Mouse (Mus musculus): ENCODE data around the gene Bcl2. TPM values are rescaled to one million over a fixed set of nuclear protein-coding genes. Genes with fewer than 3 reads are reported as not detected.

The Bcl2 gene
- polyA plus RNA-seq, 1 experiment from 2014 or later = 18.1 TPM

DNA sequence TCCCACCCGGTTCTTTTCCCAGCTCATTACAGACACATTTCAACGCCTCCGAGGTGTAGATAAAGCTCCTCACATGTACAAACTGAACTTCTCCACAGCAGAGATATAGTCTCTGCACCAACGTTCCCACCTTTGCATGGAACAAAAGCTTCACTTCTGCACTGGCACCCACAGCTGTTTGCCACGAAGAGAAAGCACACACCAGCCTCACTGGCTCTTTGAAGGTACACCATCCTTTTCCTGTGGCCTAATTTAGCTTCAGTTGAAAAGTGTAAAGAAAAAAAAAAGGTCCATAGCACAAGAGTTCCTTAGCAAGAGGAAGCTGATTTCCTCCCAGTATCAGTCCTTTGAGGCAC is 25.9 kb downstream of the Bcl2 start:
- Histone ChIP-seq H3K27me3 (no peaks in the 10 kb centered on the region), H3K4me1 (no peaks in the 10 kb centered on the region), H3K9me3 (no peaks in the 10 kb centered on the region), H3K4me2 (replicated peaks) (no peak overlapping the region), H3K36me3 (no peaks in the 10 kb centered on the region), H3K9ac (no peak overlapping the region), H3K27ac (no peak overlapping the region), H3K4me3 (no peak overlapping the region)
- ATAC-seq (ENCODE audit: insufficient number of reproducible peaks, insufficient read depth, low FRiP score, low TSS enrichment) = no peak
- 85% methylated on average over 5 of the region's 5 CpGs for WGBS

DNA sequence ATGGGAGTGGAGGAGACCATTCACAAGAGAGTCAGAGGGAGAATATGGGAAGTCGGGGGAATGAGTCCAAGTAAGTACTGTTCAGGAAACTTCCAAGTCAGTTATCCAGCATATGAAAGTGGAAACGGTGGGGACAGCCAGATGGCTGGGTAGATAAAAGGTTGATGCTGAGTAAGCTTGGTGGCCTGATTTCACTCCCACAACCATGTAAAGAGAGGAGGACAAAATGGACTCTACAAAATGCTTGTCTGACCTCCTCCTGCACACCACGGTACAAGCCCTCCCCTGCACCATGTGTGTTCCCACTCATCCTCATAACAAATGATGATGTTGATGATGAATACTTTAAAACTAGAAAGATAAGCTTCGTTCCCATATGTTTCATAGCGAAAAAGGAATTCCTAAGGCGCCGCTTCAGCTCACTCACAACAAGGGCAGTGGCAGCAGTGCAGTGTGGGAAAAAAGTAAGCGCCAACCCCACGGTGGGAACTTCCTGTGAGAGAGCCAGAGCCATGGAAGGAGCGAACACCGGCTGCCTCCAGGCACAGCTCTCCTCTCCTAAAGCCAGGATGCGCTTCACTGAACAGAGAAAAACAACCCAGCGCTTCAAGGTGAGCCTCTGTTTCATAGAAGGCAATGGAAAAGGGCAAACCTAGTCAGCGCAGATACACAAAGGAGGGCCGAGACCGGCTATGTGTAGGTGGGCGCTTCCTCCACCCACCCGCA is 26.5 kb downstream of the Bcl2 start:
- 83% methylated on average over 18 of the region's 18 CpGs for WGBS
- ATAC-seq (ENCODE audit: insufficient number of reproducible peaks, insufficient read depth, low FRiP score, low TSS enrichment) = no peak

DNA sequence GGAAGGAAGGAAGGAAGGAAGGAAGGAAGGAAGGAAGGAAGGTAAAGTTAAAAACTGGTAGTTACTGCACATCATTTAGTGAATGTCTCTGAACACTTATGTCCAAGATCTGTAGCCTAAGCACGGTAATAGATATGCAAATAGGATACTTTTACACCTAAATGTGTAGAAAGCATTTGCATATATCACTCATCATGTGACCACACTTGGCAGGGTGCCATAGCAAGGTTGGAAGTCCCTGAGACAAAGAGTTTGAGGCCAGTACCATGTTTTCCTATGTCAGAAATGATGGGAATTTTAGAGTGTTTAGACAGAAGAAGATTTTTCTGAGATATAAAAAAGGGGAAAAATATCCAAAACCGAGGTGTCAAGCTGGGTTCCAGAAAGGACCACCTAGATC is 28.4 kb downstream of the Bcl2 start:
- no peak overlapping the region for H3K4me3 ChIP-seq
- H3K9me3 ChIP-seq = no peaks in the 10 kb centered on the region
- WGBS = 87% methylated on average over 2 of the region's 2 CpGs
- no peak overlapping the region for H3K9ac ChIP-seq
- H3K4me2 ChIP-seq (replicated peaks) = no peak overlapping the region
- no peak overlapping the region for H3K27ac ChIP-seq
- H3K4me1 ChIP-seq = no peaks in the 10 kb centered on the region
- H3K36me3 ChIP-seq = no peaks in the 10 kb centered on the region
- ATAC-seq (ENCODE audit: insufficient number of reproducible peaks, insufficient read depth, low FRiP score, low TSS enrichment) = no peak
- H3K27me3 ChIP-seq = no peaks in the 10 kb centered on the region

More for the DNA sequence above, 26.5 kb downstream of the Bcl2 start:
- Histone ChIP-seq H3K27me3 (no peaks in the 10 kb centered on the region), H3K4me3 (no peak overlapping the region), H3K9me3 (no peaks in the 10 kb centered on the region), H3K27ac (no peak overlapping the region), H3K4me2 (replicated peaks) (no peak overlapping the region), H3K9ac (no peak overlapping the region), H3K36me3 (no peaks in the 10 kb centered on the region), H3K4me1 (no peaks in the 10 kb centered on the region)

DNA sequence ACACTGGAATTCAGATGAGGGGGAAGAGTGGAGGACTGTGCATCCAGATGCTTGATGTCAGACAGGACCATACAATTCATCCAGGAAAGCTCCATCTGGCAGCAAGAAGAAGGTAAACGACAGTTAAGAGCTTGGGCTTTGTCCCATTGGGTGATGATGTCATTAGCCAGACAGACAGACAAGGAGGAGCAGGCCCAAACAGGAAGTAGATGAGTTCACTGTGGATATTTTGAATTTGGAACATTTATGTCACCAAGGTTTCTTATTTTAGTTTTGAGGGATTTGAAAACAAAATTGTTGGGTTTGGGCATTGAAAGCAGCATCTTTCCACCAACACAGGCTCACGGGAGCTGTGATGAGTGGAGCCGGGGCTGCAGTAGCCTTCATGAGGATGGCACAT is 29.5 kb downstream of the Bcl2 start:
- H3K9ac ChIP-seq = no peak overlapping the region
- H3K36me3 ChIP-seq = no peaks in the 10 kb centered on the region
- no peaks in the 10 kb centered on the region for H3K27me3 ChIP-seq
- H3K4me3 ChIP-seq = no peak overlapping the region
- WGBS = 72% methylated on average over 3 of the region's 3 CpGs
- no peak overlapping the region for H3K27ac ChIP-seq
- H3K9me3 ChIP-seq = no peaks in the 10 kb centered on the region
- no peak overlapping the region for H3K4me2 ChIP-seq (replicated peaks)
- no peaks in the 10 kb centered on the region for H3K4me1 ChIP-seq
- ATAC-seq (ENCODE audit: insufficient number of reproducible peaks, insufficient read depth, low FRiP score, low TSS enrichment) = no peak

DNA sequence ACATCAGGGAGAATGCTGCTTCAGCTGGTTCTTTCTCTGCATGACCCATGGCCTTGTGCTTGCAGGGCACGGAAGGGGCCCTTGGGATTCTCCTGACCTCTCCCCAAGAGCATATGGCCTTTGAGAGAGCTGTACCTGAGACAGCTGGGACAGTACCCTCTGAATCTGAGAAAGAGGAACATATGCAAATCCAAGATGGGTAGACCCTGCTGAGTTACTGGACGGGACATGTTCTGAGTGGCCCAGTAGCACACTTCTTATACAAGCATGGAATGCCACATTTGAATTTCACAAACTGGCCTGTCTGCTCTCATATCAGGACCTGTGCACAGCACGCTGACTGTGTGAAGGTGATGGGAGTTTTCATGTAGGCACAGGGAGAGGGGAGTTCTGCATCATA is 31.2 kb downstream of the Bcl2 start:
- no peaks in the 10 kb centered on the region for H3K36me3 ChIP-seq
- no peak for ATAC-seq (ENCODE audit: insufficient number of reproducible peaks, insufficient read depth, low FRiP score, low TSS enrichment)
- H3K4me1 ChIP-seq = no peaks in the 10 kb centered on the region
- WGBS = 84% methylated on average over 3 of the region's 3 CpGs
- no peaks in the 10 kb centered on the region for H3K9me3 ChIP-seq
- no peak overlapping the region for H3K4me3 ChIP-seq
- H3K27ac ChIP-seq = no peak overlapping the region
- H3K4me2 ChIP-seq (replicated peaks) = no peak overlapping the region
- no peak overlapping the region for H3K9ac ChIP-seq
- H3K27me3 ChIP-seq = no peaks in the 10 kb centered on the region

DNA sequence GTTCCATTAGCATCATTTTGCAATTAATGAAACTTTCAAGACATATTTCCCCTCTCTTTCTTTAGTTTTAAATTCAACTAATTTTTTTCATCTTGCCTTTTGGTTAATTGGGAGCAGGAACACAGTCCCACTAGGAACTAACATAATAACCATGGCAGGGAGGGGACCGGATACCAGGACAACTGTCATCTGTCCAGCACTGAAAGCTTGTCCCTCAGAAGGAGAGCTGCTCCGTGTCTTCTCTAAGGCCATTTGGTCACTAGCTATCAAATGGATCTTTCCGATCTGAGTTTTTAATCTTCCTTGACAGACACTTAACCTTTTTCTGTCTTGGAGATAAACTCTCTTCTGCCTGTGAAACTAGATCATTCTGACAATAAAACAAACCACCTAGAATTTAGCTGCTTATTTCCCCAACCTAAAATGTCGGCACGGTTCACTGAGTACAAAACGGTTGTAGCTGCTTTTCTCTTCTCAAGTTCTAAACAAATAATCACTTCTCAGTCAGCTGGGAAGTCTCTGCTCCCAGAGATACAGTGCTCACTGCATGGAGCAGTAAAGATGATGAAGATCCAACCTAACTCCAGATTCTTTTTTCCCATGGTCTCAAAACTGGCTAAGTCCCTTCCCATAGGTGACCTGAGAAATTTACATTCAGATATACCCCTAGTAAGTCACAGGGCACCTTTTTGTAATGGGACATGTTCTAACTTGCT is 34.1 kb downstream of the Bcl2 start:
- 66% methylated on average over 6 of the region's 6 CpGs for WGBS
- no peaks in the 10 kb centered on the region for H3K4me1 ChIP-seq
- no peak overlapping the region for H3K9ac ChIP-seq
- no peak overlapping the region for H3K4me2 ChIP-seq (replicated peaks)
- no peaks in the 10 kb centered on the region for H3K36me3 ChIP-seq
- no peaks in the 10 kb centered on the region for H3K27me3 ChIP-seq
- no peak overlapping the region for H3K27ac ChIP-seq
- H3K9me3 ChIP-seq = no peaks in the 10 kb centered on the region
- H3K4me3 ChIP-seq = no peak overlapping the region
- no peak for ATAC-seq (ENCODE audit: insufficient number of reproducible peaks, insufficient read depth, low FRiP score, low TSS enrichment)

DNA sequence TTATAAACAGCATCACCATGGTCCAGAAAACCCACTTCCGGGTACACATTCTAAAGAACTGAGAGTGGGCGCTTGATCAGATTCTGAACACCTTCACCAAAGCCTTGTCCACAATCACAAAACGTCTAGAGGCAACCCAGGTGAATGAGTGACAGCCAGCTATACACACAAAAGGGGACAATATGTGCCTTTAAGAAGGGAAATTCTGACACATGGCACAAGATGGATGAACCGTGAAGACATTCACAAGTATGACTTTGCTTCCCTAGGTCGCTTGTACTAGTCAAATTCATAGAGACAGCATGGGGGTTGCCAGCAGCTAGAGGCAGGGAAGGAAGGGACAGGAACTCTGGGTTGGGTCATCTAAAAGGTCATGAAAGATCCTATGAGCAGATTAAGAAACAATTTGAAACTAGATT is 36.0 kb downstream of the Bcl2 start:
- Histone ChIP-seq H3K4me2 (replicated peaks) (no peak overlapping the region), H3K4me1 (no peaks in the 10 kb centered on the region), H3K27ac (no peak overlapping the region), H3K9me3 (no peaks in the 10 kb centered on the region), H3K4me3 (no peak overlapping the region), H3K36me3 (no peaks in the 10 kb centered on the region), H3K9ac (no peak overlapping the region), H3K27me3 (no peaks in the 10 kb centered on the region)
- 82% methylated on average over 5 of the region's 5 CpGs for WGBS
- no peak for ATAC-seq (ENCODE audit: insufficient number of reproducible peaks, insufficient read depth, low FRiP score, low TSS enrichment)

DNA sequence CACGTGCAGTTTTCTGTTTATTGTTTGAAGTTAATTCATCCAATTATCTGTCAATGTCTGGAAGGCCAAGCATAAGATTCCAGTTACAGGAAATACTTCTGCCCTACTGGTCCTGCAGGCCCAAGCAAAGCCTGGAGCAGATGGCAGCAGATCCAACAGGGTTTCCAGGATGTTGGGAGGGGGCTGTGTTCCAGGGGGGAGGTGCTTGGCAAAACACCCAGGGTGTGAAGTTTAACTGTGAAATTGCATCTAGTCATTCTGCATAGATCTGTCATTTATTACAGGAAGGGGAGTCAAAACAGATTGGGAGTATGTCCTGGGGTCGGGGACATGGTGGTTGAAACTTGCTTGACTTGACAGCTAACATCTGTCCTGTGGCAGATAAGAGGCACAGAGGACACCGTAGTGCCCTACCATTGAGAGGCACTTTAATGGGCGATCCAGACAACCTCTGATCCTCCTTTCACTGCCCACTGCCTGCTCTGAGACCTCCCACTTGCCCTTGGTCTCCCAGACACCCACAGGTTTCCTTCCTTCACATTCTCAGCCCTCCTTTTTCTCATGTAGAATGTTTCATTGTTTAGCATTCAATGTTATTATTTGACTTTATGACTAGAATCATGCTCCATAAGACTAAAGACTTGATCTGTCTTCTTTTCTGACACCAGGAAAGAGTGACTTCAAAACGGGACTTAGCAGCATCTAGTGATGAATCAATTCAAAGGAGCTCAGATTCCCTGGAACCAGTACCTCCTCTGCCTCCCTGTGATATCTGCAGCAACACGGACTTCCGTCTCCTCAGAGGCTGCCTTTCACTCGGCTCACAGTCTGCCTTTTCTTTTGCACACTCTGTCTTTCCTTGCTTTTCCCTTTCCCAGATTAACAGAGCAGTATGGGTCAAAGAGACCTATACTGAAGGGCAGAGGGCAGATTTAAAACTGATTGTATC is 47.7 kb downstream of the Bcl2 start:
- 67% methylated on average over 8 of the region's 8 CpGs for WGBS
- no peak overlapping the region for H3K9ac ChIP-seq

DNA sequence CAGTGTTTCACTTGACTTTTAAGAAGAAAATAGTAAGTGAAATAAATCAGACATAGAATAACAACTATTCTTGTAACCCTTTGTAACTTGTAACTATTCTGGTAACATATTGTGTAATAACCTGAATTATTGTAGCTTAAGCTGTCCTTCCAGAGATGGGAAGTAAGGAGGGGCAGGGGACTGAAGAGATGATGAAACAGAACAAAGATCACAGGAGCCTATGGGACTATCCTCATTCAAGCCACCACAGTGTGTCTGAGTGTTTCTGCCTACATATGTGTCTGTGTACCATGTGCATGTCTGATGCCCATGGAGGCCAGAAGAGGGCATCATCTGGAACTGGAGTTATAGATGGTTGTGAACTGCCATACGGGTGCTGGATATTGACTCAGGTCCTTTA is 49.1 kb downstream of the Bcl2 start:
- Histone ChIP-seq H3K9ac (no peak overlapping the region), H3K4me3 (no peak overlapping the region), H3K4me1 (peaks cover 5% of the 10 kb centered on the region; the same call in 1 of the 2 replicates), H3K27me3 (no peaks in the 10 kb centered on the region), H3K36me3 (no peaks in the 10 kb centered on the region), H3K27ac (no peak overlapping the region), H3K9me3 (no peaks in the 10 kb centered on the region), H3K4me2 (replicated peaks) (no peak overlapping the region)
- WGBS = 91% methylated on average over 1 of the region's 1 CpGs
- ATAC-seq (ENCODE audit: insufficient number of reproducible peaks, insufficient read depth, low FRiP score, low TSS enrichment) = no peak

More for the DNA sequence above, 47.7 kb downstream of the Bcl2 start:
- Histone ChIP-seq H3K4me2 (replicated peaks) (no peak overlapping the region), H3K4me1 (peaks cover 5% of the 10 kb centered on the region; the same call in 1 of the 2 replicates), H3K27ac (no peak overlapping the region), H3K36me3 (no peaks in the 10 kb centered on the region), H3K4me3 (no peak overlapping the region), H3K27me3 (no peaks in the 10 kb centered on the region), H3K9me3 (no peaks in the 10 kb centered on the region)
- ATAC-seq (ENCODE audit: insufficient number of reproducible peaks, insufficient read depth, low FRiP score, low TSS enrichment) = no peak

DNA sequence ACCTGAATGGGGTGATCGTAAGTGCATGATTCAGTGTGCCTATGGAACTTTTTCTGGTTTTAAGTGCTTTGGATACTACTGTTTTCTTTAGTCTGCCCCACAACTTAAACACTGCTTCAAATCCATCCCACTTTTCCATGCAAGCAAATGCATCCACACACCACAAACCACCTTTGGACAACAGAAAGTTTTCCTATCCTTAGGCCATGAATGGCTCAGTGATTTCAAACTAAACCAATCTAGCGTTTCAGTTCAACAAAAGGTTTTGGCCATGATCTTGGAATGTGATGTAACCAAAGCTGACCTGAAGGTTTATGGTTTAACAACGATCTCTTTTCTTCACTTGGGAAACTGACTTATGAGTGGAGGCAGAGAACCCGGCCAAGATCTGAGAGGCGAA is 51.6 kb downstream of the Bcl2 start:
- no peak for ATAC-seq (ENCODE audit: insufficient number of reproducible peaks, insufficient read depth, low FRiP score, low TSS enrichment)
- Histone ChIP-seq H3K4me1 (peaks cover 5% of the 10 kb centered on the region; the same call in 1 of the 2 replicates), H3K36me3 (no peaks in the 10 kb centered on the region), H3K4me3 (no peak overlapping the region), H3K27me3 (no peaks in the 10 kb centered on the region), H3K27ac (no peak overlapping the region), H3K4me2 (replicated peaks) (no peak overlapping the region), H3K9me3 (no peaks in the 10 kb centered on the region), H3K9ac (no peak overlapping the region)
- WGBS = 78% methylated on average over 5 of the region's 5 CpGs

DNA sequence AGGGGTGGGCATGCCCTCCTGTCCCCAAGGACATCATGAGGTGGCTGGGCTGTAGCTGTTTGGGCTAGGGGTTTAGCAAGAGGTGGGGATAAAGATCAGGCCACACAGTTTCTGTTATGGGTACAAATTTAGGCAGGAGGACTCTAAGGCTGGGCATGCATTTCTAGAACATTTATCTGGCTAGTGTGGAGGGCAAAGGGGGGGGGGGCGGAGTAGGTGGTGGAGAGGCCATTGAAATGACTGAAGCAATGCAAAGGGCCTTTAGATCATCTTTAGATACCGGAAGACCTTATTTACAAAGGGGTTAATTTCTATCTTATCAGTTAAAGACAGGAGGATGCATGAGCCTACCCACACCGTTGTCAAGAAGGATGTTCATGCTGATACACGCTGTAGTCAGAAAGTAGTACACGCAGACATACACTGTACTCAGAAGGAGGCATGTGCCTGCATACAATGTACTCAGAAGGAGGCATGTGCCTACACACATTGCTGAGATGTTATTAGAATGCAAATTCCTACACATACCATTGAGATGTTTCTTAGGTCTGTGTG is 55.7 kb downstream of the Bcl2 start:
- Histone ChIP-seq H3K9me3 (no peaks in the 10 kb centered on the region), H3K27ac (no peak overlapping the region), H3K9ac (no peak overlapping the region), H3K36me3 (no peaks in the 10 kb centered on the region), H3K4me2 (replicated peaks) (no peak overlapping the region), H3K4me3 (no peak overlapping the region), H3K4me1 (no peaks in the 10 kb centered on the region), H3K27me3 (no peaks in the 10 kb centered on the region)
- no peak for ATAC-seq (ENCODE audit: insufficient number of reproducible peaks, insufficient read depth, low FRiP score, low TSS enrichment)
- 93% methylated on average over 5 of the region's 5 CpGs for WGBS

Measured in embryonic facial prominence, embryonic 12.5 days (tissue).